Mouse (Mus musculus): ENCODE data around the gene Thbs1. TPM values are rescaled to one million over a fixed set of nuclear protein-coding genes. Genes with fewer than 3 reads are reported as not detected.

Thbs1 gene
- polyA plus RNA-seq, 1 experiment from 2014 or later: 883 TPM

DNA sequence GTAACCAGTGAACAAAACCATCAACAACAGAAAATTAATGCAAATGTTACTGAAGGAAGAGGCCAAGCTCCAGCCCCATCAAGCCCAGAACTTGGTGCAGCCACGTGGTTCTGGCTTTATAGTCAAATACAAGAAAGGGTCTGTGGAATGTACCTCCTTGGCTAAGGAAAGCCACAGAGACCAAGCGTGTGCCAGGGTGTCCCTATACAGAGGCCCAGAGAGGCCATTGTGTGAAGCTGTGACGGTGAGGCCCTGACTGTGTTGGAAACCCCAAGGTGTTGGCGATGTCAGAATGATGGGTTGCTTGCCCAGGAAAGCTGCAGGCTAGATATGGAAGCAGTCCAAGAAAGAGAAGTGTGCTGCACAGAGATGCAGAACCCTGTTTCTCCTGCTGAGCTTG is 56.1 kb downstream of the Thbs1 start:
- ChIA-PET CTCF (interaction anchor here (4.4 kb wide), 1 partner anchor 8 kb away, joined by 14 read pairs; no protein-coding TSS in a partner anchor), POLR2A (no interaction called here)
- DNase-seq (ENCODE audit: low read depth, low spot score): no peak
- ATAC-seq: no peak
- TF ChIP-seq CTCF (IDR thresholded peaks at IDR 0.05): no peak
- in situ Hi-C loops (cut with MboI; ENCODE audit: low pct_unique_long_range_greater_than_20kb): no loop called here
- H3K27me3 ChIP-seq: no peaks in the 10 kb centered on the region

DNA sequence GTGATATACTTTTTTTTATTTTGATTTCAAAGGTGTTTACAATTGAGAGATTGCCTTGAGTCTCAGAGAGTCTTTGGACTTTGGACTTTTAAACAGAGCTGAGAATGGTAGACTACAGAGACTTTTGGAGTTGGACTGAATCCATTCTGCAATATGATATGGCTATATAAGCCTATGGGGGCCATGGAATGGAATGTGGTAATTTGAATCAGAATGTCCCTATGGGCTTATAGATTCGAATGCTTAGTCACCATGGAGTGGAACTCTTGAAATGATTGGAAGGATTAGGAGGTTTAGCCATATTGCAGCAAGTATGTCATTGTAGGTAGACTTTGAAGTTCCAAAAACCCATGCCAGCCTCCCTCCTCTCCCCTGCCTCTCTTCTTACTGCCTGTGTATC is 56.5 kb downstream of the Thbs1 start:
- in situ Hi-C loops (cut with MboI; ENCODE audit: low pct_unique_long_range_greater_than_20kb): no loop called here
- ATAC-seq (no peak), DNase-seq (ENCODE audit: low read depth, low spot score) (no peak)
- CTCF ChIA-PET: interaction anchor here (4.4 kb wide), 1 partner anchor 9 kb away, joined by 14 read pairs; no protein-coding TSS in a partner anchor
- H3K27me3 ChIP-seq: no peaks in the 10 kb centered on the region
- TF ChIP-seq CTCF (IDR thresholded peaks at IDR 0.05): no peak
- POLR2A ChIA-PET: no interaction called here

DNA sequence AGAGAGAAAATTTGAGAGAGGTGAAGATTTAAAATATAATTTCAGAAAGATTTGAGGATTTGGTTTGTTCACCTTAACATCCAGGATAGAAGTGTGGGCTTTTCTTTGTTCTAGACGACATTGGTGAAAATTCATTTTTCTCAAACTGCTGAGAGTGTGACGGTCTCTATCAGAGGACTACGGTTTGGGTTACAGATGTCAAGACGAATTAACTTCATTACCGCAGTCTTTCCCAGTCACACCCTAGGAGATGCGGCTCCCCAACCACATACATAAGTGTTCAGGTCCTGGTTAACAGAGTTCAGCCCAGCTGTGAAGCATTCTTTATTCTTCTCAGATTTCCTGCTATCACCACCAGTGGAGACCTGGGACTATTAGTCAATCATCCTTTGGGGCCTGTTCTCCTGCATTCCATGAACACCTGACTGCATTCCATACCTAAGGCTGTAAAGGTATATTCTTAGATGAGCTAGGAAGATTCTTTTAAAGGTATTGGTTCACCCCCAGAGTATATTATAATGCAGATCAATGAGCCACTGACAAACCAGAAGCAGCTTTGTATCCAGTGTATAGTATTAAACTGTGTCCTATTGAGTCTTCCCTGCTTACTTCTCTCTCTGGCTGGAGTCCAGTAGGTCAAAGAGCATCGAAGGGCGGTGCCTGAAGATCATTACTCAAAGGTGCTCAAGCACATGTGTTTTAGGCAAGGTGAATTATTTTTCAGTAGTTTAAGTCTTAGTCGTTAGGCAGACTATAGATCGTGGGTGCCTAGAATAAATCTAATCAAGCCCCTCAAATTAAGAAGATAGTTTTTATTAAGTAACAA is 63.1 kb downstream of the Thbs1 start:
- no peak for ATAC-seq
- in situ Hi-C loops (cut with MboI; ENCODE audit: low pct_unique_long_range_greater_than_20kb): no loop called here
- no peak for TF ChIP-seq CTCF (IDR thresholded peaks at IDR 0.05)
- H3K27me3 ChIP-seq: no peaks in the 10 kb centered on the region
- no peak for DNase-seq (ENCODE audit: low read depth, low spot score)
- ChIA-PET POLR2A (no interaction called here), CTCF (no interaction called here)

Other genes with a start within 250 kb of the Thbs1 start
- 0.99 TPM for gene Fsip1, start 145.1 kb downstream of the Thbs1 start, polyA plus RNA-seq (2021)

Measured in Patski (cell line).